Mouse (Mus musculus) heart, adult 2 months (tissue): ENCODE results near the gene Wfikkn1.

ENCODE experiments used
- CTCF ChIP-seq: fragments of 200-600 bp; IDR thresholded peaks from 2 replicates; pipeline ENCODE4 v1.8.1; 2022; ENCODE audit warnings: antibody characterized with exemption, mild to moderate bottlenecking, moderate library complexity
- EP300 ChIP-seq: fragments of 200-500 bp; IDR thresholded peaks from 2 replicates; pipeline ENCODE4 v1.6.1; 2011; ENCODE audit warnings: low read depth, low read length, control low read depth; ENCODE audit not compliant: insufficient read depth
- POLR2A ChIP-seq: fragments of 200-500 bp; IDR thresholded peaks from 2 replicates; pipeline ENCODE4 v1.6.1; 2011; ENCODE audit warnings: mild to moderate bottlenecking, low read depth, low read length, control low read depth; ENCODE audit not compliant: insufficient read depth

DNA sequence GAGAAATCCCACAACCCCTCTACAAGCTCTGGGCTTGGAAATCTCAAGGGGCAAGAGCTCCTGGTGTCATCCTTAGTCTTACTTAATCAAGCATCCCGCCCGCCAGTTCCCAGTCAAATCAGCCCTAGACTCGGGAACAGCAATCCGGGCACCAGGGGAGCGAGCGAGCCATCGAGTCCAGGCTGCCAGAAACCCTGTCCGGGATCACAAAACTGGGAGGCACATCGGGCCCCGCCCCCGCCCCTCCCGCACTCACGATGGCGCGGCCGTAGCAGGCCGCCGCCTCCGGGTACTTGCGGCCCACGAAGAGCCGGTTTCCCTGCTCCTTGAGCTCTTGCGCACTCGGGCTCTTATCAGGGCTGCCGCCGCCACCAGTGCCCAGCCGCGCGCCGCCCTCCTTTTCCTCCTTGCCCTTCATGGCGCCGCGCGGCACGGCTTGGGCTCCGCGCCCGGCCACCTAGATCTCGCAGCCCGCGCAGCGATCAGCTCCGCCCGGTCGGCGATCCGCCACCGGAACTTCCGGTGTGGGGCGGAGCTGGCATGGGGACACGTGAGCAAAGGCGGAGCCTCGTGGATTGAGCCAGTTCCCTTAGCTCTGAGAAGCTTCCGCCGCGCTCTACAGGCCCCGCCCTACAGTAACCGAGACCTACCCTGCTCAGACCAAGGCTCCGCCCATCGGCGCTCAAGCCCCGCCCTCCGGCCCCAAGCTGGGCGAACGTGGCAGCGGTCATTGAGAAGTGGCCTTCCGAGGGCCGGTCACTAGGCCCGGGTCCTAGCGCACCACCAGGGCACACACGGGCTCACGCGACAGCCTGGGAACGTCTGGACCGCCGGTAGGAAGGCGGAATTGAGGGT lies 48.0 kb downstream of the Wfikkn1 start:
- TF ChIP-seq CTCF (no peak), POLR2A (peak; percentile 83; the same call in 1 of the 2 replicates), EP300 (0 out of 2 replicates have a peak, but pooled peaks have one; percentile 8)
